Mouse (Mus musculus): ENCODE results near the gene Asb16.

Gene Asb16

DNA sequence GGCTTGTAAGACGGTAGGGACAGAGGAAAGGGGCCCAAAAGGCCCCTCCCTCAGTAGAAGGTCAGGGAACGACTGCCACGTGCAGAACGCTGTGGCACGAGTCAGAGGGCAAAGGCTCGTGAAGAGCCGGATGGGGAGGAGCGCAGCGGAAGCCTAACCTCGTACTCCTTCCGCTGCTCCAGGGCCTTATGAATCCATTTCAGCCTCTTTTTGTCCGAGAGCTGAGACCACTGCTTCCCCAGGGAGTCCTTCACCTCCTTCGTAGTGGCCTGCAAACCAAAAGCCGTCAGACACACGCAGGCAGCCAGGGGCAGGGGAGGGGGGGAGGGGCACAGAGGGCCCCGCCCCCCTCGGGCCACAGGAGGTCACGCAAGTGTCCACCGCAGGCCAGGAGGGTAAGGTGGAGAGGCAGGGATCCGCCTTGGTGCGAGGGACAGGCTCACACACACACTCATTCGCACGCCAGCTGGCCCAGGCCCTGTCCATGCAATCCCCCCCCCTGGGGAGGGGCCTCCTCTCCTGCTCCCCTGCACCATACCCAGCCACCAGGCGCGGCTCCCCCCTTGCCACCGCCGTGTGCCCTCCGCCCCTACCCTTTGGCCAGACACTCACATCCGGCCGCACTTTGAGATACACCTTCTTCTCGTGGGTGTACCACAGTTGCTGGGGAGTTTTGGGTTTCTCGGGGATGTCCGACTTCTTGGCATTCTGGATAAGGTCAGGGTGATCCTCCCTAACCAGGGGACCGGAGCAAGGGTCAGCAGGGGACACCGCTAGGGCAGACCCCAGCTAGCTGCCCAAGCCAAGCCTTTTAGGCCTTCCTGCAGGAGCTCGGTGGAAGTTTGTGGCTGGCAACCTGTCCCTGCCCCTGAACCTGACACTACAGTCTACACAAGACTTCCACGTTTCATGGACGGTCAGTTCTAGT, 42.5 kb downstream of the Asb16 start:
- no peak for DNase-seq (ENCODE audit: low spot score)

- DNase-seq (ENCODE audit: low spot score) = no peak
Observed at GRCm38 (mm10) chr11:102311966-102312365, 43.4 kb downstream of the Asb16 start.

GRCm38 (mm10) chr11:102312586-102312985, 44.0 kb downstream of the Asb16 start:
- no peak for DNase-seq (ENCODE audit: low spot score)

- no peak for DNase-seq (ENCODE audit: low spot score)
Observed at GRCm38 (mm10) chr11:102314321-102314720, 45.8 kb downstream of the Asb16 start.

GRCm38 (mm10) chr11:102315690-102316571, 47.4 kb downstream of the Asb16 start:
- no peak for DNase-seq (ENCODE audit: low spot score)

DNA sequence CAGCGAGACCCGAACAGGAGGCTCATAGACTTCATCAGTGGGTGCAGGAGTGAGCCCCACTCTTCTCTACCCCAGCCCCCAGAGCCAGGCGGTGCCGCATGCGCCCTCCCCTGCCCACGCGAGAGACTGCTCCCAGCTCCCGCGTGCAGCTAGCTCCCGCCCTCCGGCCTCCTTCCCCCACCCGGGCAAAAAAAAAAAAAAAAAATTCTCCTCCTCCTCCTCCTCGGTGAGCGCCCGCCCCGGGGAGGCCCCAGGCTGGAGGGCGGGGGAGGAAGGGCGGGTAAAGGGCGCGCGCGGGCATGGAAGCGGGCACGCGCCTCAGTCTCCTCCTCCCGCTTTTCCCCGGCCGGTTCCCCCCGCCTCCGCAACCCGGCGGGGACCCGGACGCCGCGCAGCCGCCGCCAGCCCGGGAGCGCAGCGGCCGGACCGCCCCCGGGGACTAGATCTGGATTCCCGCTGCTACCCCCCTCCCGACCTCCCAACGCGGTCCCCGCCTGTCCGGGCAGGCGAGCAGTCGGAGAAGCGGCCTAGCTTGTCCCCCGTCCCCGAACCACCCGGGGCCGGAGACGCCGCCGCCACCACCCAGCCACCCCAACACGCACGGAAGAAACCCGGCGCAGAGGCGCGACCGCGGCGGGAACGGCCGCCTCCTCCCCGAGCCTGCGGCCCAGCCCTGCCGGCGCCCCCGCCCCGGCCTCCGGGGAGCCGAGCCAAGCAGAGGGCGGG, 48.2 kb downstream of the Asb16 start:
- DNase-seq (ENCODE audit: low spot score) = peak; percentile 91

DNA sequence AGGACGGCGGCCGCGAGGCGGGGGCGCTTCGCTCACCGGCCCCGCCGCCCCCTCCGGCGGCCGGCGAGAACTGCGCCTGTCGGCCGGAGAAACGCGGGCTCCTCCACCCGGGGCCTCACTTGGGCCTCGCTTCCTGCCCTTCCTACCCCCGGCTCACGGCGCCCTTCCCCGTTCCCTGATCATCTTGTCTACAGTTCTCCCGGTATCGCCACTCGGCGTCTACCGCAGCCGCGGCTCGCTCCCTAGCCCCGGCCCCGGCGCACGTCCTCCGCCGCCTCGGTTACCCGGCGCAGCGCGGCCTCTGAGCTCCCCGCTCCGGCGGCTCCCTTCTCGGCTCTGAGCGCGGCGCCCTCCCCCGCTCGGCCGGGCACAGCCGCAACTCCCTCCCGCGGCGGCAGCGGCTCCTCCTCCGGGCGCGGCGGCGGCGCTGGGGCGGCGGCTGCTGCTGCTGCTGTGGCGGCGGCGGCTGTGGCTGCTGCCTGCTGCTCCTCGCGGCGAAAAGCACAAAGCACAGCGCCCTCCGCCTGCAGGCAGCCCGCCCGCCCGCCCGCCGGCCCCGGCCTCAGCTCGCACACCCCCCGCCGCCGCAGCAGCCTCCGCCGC, 48.9 kb downstream of the Asb16 start:
- peak; percentile 70 for DNase-seq (ENCODE audit: low spot score)

- DNase-seq (ENCODE audit: low spot score) = peak; percentile 69
Observed at GRCm38 (mm10) chr11:102317901-102318575, 49.5 kb downstream of the Asb16 start.

DNA sequence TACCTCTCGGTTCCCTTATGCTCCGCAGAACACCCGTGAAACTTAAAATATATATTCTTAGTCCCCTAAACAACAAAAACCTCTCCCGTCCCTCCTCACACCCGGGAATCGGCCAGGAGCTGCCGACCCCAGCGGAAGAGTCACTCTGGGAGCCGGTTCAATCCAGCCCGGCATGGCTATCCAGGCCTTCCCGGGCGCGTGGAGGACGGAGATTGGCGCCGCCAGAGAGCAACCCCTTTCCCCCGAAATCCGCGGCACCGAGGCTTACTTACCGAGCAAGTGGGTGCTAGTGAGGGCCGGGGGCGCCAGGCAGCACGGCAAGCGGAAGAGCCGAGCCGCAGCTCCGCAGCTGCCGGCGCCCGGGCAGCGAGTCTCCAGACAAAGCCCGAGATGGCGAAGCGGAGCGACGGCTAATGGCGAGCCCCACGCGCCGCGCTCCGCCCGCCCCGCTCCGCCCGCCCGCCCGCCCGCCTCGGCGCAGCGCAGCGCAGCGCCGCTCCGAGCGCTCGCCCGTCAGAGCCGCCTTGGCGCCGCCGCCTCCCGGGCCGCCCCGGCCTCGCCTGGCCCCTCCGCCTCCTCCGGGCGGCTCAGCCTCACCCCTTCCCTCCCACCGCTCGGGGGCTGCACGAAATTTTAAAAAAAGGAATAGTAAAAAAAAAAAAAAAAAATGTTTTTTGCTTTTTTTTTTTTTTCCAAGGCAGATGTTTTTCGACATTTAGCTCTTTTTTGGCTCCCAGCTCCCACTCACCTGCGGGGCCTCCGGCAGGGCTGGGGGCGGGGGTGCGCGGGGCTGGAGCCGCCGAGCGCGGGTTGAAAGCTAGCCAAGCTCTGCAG, 50.2 kb downstream of the Asb16 start:
- DNase-seq (ENCODE audit: low spot score) = no peak

DNA sequence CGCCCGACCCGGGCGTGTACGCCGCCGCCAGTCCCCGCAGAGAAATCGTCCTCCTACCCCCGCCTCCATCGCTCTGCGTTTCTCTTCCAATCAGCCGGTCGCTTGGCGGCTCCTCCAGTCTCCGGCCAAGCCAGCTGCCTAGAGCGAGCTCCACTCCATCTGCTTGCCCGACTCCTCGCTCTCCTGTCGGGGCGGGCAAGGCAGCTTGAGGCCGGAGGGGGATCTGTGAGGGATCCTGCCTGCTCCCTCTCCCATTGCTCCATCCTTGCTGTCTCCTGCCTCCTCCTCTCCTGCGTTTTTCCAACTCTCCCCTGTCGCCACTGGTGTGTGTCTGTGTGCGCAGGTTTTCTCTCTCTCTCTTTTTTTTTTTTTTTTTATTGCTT, 50.9 kb downstream of the Asb16 start, which contains the start of gene Ubtf:
TSS of gene Ubtf (minus strand) at position 333 of the 383 bp plus-strand sequence.
- DNase-seq (ENCODE audit: low spot score) = peak; percentile 68

DNA sequence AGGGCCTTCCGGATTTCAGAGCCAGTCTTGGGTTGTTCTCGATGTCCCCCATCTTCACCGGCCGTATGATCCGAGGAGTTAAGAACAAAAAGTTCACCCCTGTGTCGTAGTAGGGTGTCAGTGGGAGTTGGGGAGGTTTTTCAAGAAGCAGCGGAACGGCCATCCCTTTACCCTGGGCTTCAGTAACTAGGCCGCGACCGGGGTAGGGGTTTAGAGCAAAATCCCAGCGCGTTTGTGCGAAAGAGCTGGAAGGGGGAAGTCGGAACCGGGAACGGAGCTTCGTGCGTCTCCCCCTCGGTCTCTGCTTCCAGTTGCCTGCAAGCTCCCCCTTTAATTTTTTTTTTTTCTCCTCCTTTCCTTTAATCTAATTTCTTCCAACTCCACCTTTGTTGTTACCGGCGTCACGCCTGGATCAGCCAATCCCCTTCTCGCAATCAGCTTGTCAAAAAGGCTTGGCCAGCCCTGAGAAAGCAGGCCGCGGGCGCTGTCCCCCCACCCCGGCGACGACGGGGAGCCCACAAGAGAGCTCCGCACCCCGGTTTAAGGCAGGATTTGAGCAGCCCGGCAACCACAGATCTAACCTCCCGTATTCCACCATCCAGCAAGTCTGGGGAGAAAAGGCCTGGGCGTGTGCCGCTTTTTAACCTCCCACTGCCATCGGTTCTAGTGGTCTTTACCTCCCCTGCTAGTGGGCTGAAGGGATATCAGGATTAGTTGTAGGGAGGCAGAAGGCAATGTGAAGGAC, 51.6 kb downstream of the Asb16 start:
- DNase-seq (ENCODE audit: low spot score) = peak; percentile 76

- no peak for DNase-seq (ENCODE audit: low spot score)
Observed at GRCm38 (mm10) chr11:102320686-102321005, 52.1 kb downstream of the Asb16 start.

GRCm38 (mm10) chr11:102321931-102322330, 53.4 kb downstream of the Asb16 start:
- DNase-seq (ENCODE audit: low spot score) = no peak

DNA sequence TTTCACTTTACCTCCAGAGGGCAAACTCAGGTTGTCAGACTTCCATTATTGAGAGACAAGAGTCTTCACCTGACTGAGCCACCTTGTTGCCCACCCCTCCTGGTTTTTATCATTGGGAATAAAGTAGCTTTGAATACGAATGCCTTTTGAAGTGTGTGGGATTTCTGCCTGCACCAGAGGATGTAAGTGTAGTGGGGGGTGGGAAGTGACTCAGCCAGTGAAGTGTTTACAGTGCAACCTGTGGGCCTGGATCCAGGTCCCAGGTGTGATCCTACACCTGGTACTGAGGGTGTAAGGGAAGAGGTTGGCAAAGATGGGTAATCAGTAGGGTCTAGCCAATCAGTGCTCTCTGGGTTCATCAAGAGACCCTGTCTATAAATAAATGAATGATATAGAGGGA, 55.0 kb downstream of the Asb16 start:
- DNase-seq (ENCODE audit: low spot score) = no peak

GRCm38 (mm10) chr11:102327250-102327649, 58.7 kb downstream of the Asb16 start:
- no peak for DNase-seq (ENCODE audit: low spot score)

DNA sequence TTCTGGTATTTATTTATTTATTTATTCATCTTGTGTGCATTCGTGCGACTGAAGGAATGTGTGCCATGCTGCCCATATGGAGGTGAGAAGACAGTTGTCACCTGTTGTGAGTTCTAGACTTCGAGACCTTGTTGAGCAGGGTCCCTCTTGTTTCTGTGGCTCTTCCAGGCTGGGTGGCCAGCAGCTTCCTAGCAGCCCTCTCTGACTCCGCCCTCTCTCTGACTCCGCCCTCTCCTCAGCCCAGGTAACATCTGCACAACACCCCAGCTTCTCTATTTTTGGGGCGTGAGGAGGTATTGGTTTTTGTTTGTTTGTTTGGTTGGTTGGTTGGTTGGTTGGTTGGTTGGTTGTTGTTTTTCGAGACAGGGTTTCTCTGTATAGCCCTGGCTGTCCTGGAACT, 59.3 kb downstream of the Asb16 start:
- DNase-seq (ENCODE audit: low spot score) = no peak
